Mouse (Mus musculus): ENCODE measurements around the gene Ifrd1.

DNA sequence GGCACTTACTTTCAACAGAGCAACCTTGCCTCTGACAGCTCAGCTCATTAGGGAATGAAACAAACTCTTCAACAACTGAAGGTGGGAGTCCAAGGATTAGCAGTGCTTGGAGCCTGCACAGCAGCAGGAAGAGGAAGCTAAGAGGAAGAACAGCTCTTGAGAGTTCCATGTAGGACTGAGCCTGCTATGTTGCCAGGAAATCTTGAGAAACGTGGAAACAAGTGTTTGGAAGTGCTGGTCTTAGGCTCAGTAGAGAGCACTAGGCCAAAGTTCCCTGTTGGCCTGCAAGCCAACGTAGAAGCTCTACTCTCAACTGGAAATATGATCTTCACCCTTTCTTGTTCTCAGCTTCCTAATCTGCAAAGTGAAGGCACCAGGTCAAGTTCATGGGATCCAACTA lies 20.0 kb upstream of the Ifrd1 start:
- no peak for TF ChIP-seq SRF (IDR thresholded peaks at IDR 0.05; ENCODE audit: control insufficient read depth, insufficient read length, low read depth)
- no peak for TF ChIP-seq POLR2A (IDR thresholded peaks at IDR 0.05; ENCODE audit: insufficient read length, low read depth)
- no peak for TF ChIP-seq MAX (IDR thresholded peaks at IDR 0.05; ENCODE audit: low read depth)
- TF ChIP-seq POLR2AphosphoS2 (IDR thresholded peaks at IDR 0.05; ENCODE audit: insufficient read length, low read depth), result no peak
- no peak for TF ChIP-seq TCF12 (IDR thresholded peaks at IDR 0.05; ENCODE audit: insufficient read depth, poor library complexity, severe bottlenecking)
- no peak for TF ChIP-seq E2F4 (IDR thresholded peaks at IDR 0.05; ENCODE audit: insufficient read depth)
- no peak for TF ChIP-seq USF1 (IDR thresholded peaks at IDR 0.05; ENCODE audit: low read depth)
- no peak for TF ChIP-seq CEBPB (IDR thresholded peaks at IDR 0.05; ENCODE audit: insufficient read depth, poor library complexity, severe bottlenecking)
